Mouse (Mus musculus): ENCODE data around the gene Cfap69. TPM values are rescaled to one million over a fixed set of nuclear protein-coding genes. Genes with fewer than 3 reads are reported as not detected.
"Not testable (repeated sequence)": the region's sequence is repeated elsewhere in the genome, so short reads cannot be mapped to it uniquely, and the experiment has no call there.

Cfap69 gene
- polyA plus RNA-seq, 1 experiment from 2014 or later: 11.1 TPM

- Histone ChIP-seq H3K9ac (replicated peaks; ENCODE audit: low read depth, low read length) (peak overlapping the region; percentile 82), H3K4me3 (replicated peaks; ENCODE audit: low read length) (peak overlapping the region; percentile 63), H3K27ac (ENCODE audit: low read length) (no peak overlapping the region), H3K4me1 (replicated peaks; ENCODE audit: control insufficient read depth, insufficient read depth, low read length) (0 out of 2 replicates have a peak, but pooled peaks cover 4% of the 10 kb centered on the region), H3K36me3 (ENCODE audit: control insufficient read depth, insufficient read depth) (no peaks in the 10 kb centered on the region), H3K4me2 (ENCODE audit: low read length) (peak overlapping the region; percentile 91), H3K9me3 (ENCODE audit: control insufficient read depth, low read length) (no peaks in the 10 kb centered on the region), H3K27me3 (replicated peaks; ENCODE audit: control insufficient read depth, insufficient read depth, low read length) (no peaks in the 10 kb centered on the region)
- ATAC-seq: peak; percentile 67
- under 1% methylated on average over 29 of the region's 29 CpGs for WGBS
These were observed 29.5 kb upstream of the Cfap69 start for GRCm38 (mm10) chr5:5693541-5693955.

DNA sequence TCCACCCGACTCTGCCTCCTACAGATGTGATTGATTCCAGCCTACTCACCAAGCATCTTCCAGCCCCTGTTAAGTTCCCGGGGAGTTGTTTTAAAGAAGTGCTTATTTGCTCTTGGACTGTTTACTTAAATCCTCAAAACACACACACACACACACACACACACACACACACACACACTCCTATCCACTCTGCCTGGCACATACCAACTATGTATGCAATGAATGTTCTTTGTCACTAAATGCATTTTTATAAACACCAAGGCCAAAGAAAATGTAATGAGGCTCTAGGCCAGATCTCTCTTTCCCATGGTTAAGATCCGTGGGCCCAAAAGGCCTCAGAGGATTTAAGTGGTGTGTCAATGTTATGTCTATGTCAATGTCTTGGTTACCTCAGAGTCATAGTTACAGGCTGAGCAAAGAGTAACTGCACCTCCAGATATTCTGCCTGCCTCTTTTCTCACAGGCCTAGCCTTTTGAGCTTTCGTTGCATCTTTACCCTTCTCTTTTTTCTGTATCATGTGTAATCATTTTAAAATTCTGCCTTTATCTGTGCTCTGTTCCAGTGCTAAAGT lies 28.2 kb upstream of the Cfap69 start:
- Histone ChIP-seq H3K4me3 (replicated peaks; ENCODE audit: low read length) (no peak overlapping the region), H3K36me3 (ENCODE audit: control insufficient read depth, insufficient read depth) (no peaks in the 10 kb centered on the region), H3K9me3 (ENCODE audit: control insufficient read depth, low read length) (no peaks in the 10 kb centered on the region), H3K4me2 (ENCODE audit: low read length) (no peak overlapping the region), H3K27ac (ENCODE audit: low read length) (no peak overlapping the region), H3K27me3 (replicated peaks; ENCODE audit: control insufficient read depth, insufficient read depth, low read length) (no peaks in the 10 kb centered on the region), H3K9ac (replicated peaks; ENCODE audit: low read depth, low read length) (no peak overlapping the region), H3K4me1 (replicated peaks; ENCODE audit: control insufficient read depth, insufficient read depth, low read length) (0 out of 2 replicates have a peak, but pooled peaks cover 4% of the 10 kb centered on the region)
- ATAC-seq: no peak
- WGBS: 61% methylated on average over 4 of the region's 4 CpGs

DNA sequence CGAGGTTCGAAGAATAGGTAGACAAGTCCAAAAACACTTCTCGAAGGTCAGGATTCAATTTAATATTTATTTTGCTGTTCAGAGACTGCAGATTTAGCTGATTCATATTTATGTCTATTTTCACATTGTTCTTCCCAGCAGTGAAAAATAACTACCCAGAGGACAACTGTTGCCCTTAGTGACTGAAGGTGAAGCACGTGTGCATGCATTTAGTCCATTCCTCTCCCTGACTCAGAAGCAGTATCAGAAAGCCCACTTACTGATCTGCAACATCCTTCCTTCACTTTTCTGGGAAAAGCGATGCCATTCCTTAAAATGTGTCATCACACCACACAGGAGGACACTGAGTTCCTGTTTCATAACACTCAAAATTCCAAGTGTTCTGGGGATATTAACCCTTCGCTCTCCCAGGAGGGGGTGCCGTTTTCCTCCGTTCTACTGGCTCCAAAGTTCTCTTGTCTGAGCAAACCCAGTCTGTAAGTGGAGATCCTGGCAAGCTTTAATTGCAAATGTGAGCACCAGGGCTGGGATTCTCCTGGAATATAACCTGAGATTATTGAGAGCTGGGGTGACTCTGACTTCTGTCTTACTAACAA lies 25.0 kb upstream of the Cfap69 start:
- H3K36me3 ChIP-seq (ENCODE audit: control insufficient read depth, insufficient read depth): no peaks in the 10 kb centered on the region
- H3K4me1 ChIP-seq (replicated peaks; ENCODE audit: control insufficient read depth, insufficient read depth, low read length): 0 out of 2 replicates have a peak, but pooled peaks cover 4% of the 10 kb centered on the region
- H3K27me3 ChIP-seq (replicated peaks; ENCODE audit: control insufficient read depth, insufficient read depth, low read length): no peaks in the 10 kb centered on the region
- no peak overlapping the region for H3K4me2 ChIP-seq (ENCODE audit: low read length)
- H3K9ac ChIP-seq (replicated peaks; ENCODE audit: low read depth, low read length): no peak overlapping the region
- H3K9me3 ChIP-seq (ENCODE audit: control insufficient read depth, low read length): no peaks in the 10 kb centered on the region
- no peak overlapping the region for H3K27ac ChIP-seq (ENCODE audit: low read length)
- no peak for ATAC-seq
- H3K4me3 ChIP-seq (replicated peaks; ENCODE audit: low read length): no peak overlapping the region
- 81% methylated on average over 8 of the region's 8 CpGs for WGBS

DNA sequence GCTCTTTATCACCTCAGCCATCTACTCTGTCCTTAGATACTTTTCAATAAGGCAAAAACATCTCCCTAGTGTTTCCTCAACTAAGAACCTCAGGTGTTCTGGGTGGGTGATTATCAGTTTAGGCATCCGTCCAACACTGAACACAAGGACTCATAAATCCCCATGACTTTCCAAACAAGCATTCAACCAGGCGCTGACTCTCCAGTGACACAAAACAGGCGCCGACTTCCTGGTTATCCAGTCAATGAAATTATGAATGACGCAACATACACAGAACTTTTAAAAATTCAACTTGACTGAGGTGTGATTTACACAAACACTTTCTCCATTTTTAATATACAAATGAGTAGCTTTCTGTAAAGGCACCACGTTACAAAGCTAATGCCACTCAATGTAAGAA lies 24.2 kb upstream of the Cfap69 start:
- no peak for ATAC-seq
- no peak overlapping the region for H3K4me2 ChIP-seq (ENCODE audit: low read length)
- H3K4me1 ChIP-seq (replicated peaks; ENCODE audit: control insufficient read depth, insufficient read depth, low read length): 0 out of 2 replicates have a peak, but pooled peaks cover under 1% of the 10 kb centered on the region
- no peaks in the 10 kb centered on the region for H3K36me3 ChIP-seq (ENCODE audit: control insufficient read depth, insufficient read depth)
- H3K9ac ChIP-seq (replicated peaks; ENCODE audit: low read depth, low read length): no peak overlapping the region
- 88% methylated on average over 6 of the region's 6 CpGs for WGBS
- H3K27ac ChIP-seq (ENCODE audit: low read length): no peak overlapping the region
- H3K9me3 ChIP-seq (ENCODE audit: control insufficient read depth, low read length): no peaks in the 10 kb centered on the region
- no peak overlapping the region for H3K4me3 ChIP-seq (replicated peaks; ENCODE audit: low read length)
- H3K27me3 ChIP-seq (replicated peaks; ENCODE audit: control insufficient read depth, insufficient read depth, low read length): no peaks in the 10 kb centered on the region

DNA sequence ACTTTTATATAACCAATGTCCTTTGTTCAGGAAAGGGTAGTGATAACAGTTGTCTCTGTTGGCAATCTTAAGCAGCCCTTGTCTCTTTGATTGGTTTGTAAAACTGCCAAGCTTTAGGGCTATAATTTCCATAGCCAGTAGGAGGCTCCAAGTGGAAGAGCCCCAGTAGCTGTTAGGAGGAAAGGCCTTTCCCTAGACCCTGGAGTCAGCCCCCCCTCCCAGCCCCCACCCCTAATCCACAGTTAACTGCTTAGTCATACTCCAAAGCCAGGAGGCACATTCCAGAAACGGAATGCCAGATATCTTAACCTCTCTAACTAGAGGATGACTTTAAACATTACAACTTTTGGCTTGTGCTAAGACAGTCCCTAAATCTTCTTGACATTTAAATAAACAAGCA lies 22.9 kb upstream of the Cfap69 start:
- Histone ChIP-seq H3K27ac (ENCODE audit: low read length) (no peak overlapping the region), H3K4me2 (ENCODE audit: low read length) (no peak overlapping the region), H3K9me3 (ENCODE audit: control insufficient read depth, low read length) (no peaks in the 10 kb centered on the region), H3K27me3 (replicated peaks; ENCODE audit: control insufficient read depth, insufficient read depth, low read length) (no peaks in the 10 kb centered on the region), H3K36me3 (ENCODE audit: control insufficient read depth, insufficient read depth) (no peaks in the 10 kb centered on the region), H3K4me3 (replicated peaks; ENCODE audit: low read length) (no peak overlapping the region), H3K4me1 (replicated peaks; ENCODE audit: control insufficient read depth, insufficient read depth, low read length) (no peaks in the 10 kb centered on the region), H3K9ac (replicated peaks; ENCODE audit: low read depth, low read length) (no peak overlapping the region)
- whole genome bisulfite sequencing: 11% methylated on average over 1 of the region's 1 CpGs
- ATAC-seq: no peak

DNA sequence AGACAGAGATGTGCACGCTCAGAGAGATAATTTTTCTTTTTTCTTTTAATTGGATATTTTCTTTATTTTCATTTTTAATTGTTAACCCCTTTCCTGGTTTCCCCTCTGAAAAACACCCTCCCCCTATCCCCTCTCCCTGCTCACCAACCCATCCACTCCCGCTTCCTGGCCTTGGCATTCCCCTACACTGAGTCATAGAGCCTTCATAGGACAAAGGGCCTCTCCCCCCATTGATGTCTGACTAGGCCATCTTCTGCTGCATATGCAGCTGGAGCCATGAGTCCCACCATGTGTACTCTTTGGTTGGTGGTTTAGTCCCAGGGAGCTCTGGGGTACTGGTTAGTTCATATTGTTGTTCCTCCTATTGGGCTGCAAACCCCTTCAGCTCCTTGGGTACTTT lies 20.9 kb upstream of the Cfap69 start:
- H3K4me1 ChIP-seq (replicated peaks; ENCODE audit: control insufficient read depth, insufficient read depth, low read length); H3K9ac ChIP-seq (replicated peaks; ENCODE audit: low read depth, low read length); H3K4me2 ChIP-seq (ENCODE audit: low read length); H3K27ac ChIP-seq (ENCODE audit: low read length); H3K9me3 ChIP-seq (ENCODE audit: control insufficient read depth, low read length); H3K27me3 ChIP-seq (replicated peaks; ENCODE audit: control insufficient read depth, insufficient read depth, low read length); ATAC-seq; H3K36me3 ChIP-seq (ENCODE audit: control insufficient read depth, insufficient read depth); H3K4me3 ChIP-seq (replicated peaks; ENCODE audit: low read length): not testable (repeated sequence)
- 82% methylated on average over 2 of the region's 2 CpGs for WGBS

DNA sequence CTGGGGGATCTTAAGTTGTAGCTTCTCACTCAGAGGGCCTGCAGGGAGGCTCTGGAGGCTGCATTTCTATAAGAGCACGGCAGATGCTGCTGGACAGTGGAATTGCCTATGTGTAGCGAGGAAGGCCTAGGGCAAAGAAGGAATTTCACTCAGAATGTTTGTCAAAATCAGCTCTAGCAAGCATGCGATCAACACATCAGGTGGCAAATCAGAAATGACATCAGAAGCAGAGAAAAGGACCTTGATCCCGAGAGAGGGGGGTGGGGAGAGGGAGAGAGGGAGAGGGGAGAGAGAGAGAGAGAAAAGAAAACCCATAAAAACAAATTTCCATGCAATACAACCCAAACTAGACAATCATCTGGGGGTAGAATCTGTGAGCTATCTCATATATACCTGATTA lies 19.3 kb upstream of the Cfap69 start:
- H3K4me1 ChIP-seq (replicated peaks; ENCODE audit: control insufficient read depth, insufficient read depth, low read length): no peaks in the 10 kb centered on the region
- no peaks in the 10 kb centered on the region for H3K9me3 ChIP-seq (ENCODE audit: control insufficient read depth, low read length)
- no peak overlapping the region for H3K4me2 ChIP-seq (ENCODE audit: low read length)
- H3K27ac ChIP-seq (ENCODE audit: low read length): no peak overlapping the region
- H3K36me3 ChIP-seq (ENCODE audit: control insufficient read depth, insufficient read depth): no peaks in the 10 kb centered on the region
- no peak for ATAC-seq
- WGBS: 69% methylated on average over 4 of the region's 4 CpGs
- no peaks in the 10 kb centered on the region for H3K27me3 ChIP-seq (replicated peaks; ENCODE audit: control insufficient read depth, insufficient read depth, low read length)
- no peak overlapping the region for H3K9ac ChIP-seq (replicated peaks; ENCODE audit: low read depth, low read length)
- no peak overlapping the region for H3K4me3 ChIP-seq (replicated peaks; ENCODE audit: low read length)

DNA sequence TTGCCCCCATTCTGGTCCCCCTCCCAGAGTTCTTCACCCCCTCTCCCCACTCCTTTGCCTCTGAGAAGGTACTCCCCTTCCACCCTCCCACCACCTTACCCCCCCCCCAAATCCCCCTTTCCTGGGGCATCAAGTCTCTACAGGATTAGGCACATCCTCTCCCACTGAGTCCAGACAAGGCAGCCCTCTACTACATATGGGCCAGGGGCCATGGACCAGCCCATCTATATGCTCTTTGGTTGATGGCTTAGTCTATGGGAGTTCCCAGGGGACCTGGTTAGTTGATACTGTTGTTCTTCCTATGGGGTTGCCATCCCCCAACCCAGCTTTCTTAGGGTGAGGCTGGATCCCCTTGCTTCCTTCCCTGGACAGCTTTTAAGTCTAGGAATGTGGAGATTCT lies 15.4 kb upstream of the Cfap69 start:
- Histone ChIP-seq H3K9ac (replicated peaks; ENCODE audit: low read depth, low read length) (no peak overlapping the region), H3K4me1 (replicated peaks; ENCODE audit: control insufficient read depth, insufficient read depth, low read length) (no peaks in the 10 kb centered on the region), H3K9me3 (ENCODE audit: control insufficient read depth, low read length) (no peaks in the 10 kb centered on the region), H3K4me3 (replicated peaks; ENCODE audit: low read length) (no peak overlapping the region), H3K27me3 (replicated peaks; ENCODE audit: control insufficient read depth, insufficient read depth, low read length) (no peaks in the 10 kb centered on the region), H3K27ac (ENCODE audit: low read length) (no peak overlapping the region), H3K36me3 (ENCODE audit: control insufficient read depth, insufficient read depth) (no peaks in the 10 kb centered on the region), H3K4me2 (ENCODE audit: low read length) (no peak overlapping the region)
- no peak for ATAC-seq

DNA sequence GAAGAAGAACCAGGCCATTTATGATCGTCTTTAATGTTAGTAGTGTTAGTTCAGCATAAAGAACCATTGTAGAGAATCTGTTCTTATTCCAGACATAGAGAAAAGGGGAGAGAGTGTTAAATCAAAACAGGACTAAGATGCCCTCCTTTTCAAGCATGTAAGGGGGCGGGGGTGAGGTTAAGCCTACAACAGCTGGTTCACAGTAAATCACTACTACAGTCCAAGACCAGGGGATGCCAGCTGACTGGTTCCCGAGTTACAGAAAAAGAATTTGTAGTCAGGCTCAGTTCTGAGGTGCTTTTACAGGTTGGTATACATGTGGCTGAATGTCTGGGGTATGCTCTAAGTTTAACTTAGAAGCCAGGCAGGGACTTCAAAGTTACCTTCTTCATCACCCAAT lies 12.0 kb upstream of the Cfap69 start:
- no peaks in the 10 kb centered on the region for H3K27me3 ChIP-seq (replicated peaks; ENCODE audit: control insufficient read depth, insufficient read depth, low read length)
- WGBS: 93% methylated on average over 3 of the region's 3 CpGs
- no peaks in the 10 kb centered on the region for H3K9me3 ChIP-seq (ENCODE audit: control insufficient read depth, low read length)
- no peak overlapping the region for H3K4me3 ChIP-seq (replicated peaks; ENCODE audit: low read length)
- no peak overlapping the region for H3K9ac ChIP-seq (replicated peaks; ENCODE audit: low read depth, low read length)
- H3K4me1 ChIP-seq (replicated peaks; ENCODE audit: control insufficient read depth, insufficient read depth, low read length): no peaks in the 10 kb centered on the region
- H3K27ac ChIP-seq (ENCODE audit: low read length): no peak overlapping the region
- H3K4me2 ChIP-seq (ENCODE audit: low read length): no peak overlapping the region
- H3K36me3 ChIP-seq (ENCODE audit: control insufficient read depth, insufficient read depth): no peaks in the 10 kb centered on the region
- no peak for ATAC-seq

- Histone ChIP-seq H3K36me3 (ENCODE audit: control insufficient read depth, insufficient read depth) (no peaks in the 10 kb centered on the region), H3K27ac (ENCODE audit: low read length) (no peak overlapping the region), H3K4me1 (replicated peaks; ENCODE audit: control insufficient read depth, insufficient read depth, low read length) (peaks cover 10% of the 10 kb centered on the region), H3K9ac (replicated peaks; ENCODE audit: low read depth, low read length) (no peak overlapping the region), H3K27me3 (replicated peaks; ENCODE audit: control insufficient read depth, insufficient read depth, low read length) (no peaks in the 10 kb centered on the region), H3K4me2 (ENCODE audit: low read length) (no peak overlapping the region), H3K9me3 (ENCODE audit: control insufficient read depth, low read length) (no peaks in the 10 kb centered on the region), H3K4me3 (replicated peaks; ENCODE audit: low read length) (no peak overlapping the region)
- ATAC-seq: no peak
- 86% methylated on average over 7 of the region's 7 CpGs for WGBS
These were observed 4.9 kb upstream of the Cfap69 start for GRCm38 (mm10) chr5:5668920-5669319.

Data from forebrain, embryonic 16.5 days (tissue).